Mouse (Mus musculus) myocyte (in vitro differentiated cells): ENCODE results near the gene Kcnmb1.

Experiments used
- MYOD1 ChIP-seq, 3 experiments: IDR thresholded peaks; one replicate each; pipeline ENCODE4 v1.6.1; 2011; ENCODE audit warnings: control low read depth in 2 of 3, low read depth in 2 of 3, mild to moderate bottlenecking in 2 of 3, moderate library complexity in 1 of 3; ENCODE audit not compliant: insufficient read length in 2 of 3, control insufficient read depth in 1 of 3
- POLR2A ChIP-seq: IDR thresholded peaks from one replicate; pipeline ENCODE4 v1.6.1; 2011; ENCODE audit warnings: low read depth, mild to moderate bottlenecking, control low read depth, moderate library complexity; ENCODE audit not compliant: insufficient read length
- USF1 ChIP-seq: IDR thresholded peaks from one replicate; pipeline ENCODE4 v1.6.1; 2011; ENCODE audit warnings: low read depth, mild to moderate bottlenecking, control low read depth, moderate library complexity

DNA sequence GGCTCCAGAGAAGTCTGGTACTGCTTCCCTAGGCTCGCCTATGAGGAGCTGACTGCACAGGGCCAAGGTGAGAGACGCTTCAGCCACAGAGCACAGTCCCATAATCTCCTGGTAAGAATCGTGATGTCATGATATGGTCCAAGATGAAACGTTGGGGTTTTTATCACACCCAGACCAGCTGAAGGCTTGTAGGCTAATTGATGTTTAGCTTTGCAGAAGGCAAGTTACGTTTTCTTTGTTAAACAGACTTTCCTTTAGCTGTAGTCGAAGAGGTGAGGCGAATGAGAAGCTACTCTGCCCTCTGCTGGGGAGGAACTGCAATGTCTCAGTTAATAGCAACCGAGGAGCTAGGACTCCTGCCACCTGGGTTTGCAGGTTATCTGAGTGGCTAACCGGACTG is 45.9 kb downstream of the Kcnmb1 start:
- no peak for TF ChIP-seq POLR2A
- TF ChIP-seq MYOD1 (IDR thresholded peaks at IDR 0.05; ENCODE audit: control insufficient read depth in 1 of 3, insufficient read length in 2 of 3, low read depth in 2 of 3) = no peak
- no peak for TF ChIP-seq USF1
